Mouse (Mus musculus) spleen, postnatal 14 days (tissue): ENCODE results near the gene Arpp19.

Source experiments
- DNase-seq, 2 experiments: peaks; one replicate each; pipeline ENCODE4 v3.0.0; 2021 to 2022; ENCODE audit warnings: low spot score in 2 of 2

The Arpp19 gene

DNA sequence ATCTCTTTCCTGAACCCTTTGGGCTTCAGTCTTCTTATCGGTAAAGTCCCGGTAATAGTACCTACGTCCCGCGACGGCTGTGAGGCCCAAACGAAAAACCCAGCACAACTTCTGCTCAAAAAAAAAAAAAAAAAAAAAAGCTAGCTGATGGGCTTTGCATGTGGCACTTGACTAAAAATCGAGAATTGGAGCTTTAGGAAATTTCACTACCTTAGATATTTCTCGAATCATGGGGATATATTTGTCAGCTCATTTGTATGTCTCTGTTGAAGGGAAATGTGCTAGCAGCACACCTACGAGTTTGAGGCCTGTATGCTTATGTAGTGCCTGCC is 909 bp downstream of the Arpp19 start:
- DNase-seq, result no peak

DNA sequence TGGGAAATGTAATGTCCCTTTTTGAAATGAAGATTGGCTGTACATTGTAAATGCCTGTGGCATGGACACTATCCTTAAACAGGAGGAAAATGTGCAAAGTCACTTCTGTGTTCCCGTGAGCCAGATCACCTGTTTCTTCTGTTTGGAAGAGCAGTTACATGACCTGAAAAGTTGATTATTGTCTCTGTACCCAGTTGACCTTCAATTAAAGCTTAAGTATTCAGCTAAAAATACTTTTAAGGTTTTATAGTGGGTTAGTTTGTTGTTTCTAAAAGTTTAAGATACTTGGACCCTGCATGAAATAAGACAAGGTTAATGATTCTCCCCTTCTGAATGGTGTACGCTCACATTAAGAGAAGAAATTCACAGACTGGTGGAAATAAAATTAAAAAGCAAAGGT is 3.2 kb downstream of the Arpp19 start:
- no peak for DNase-seq

GRCm38 (mm10) chr9:75041840-75042525 is 4.6 kb downstream of the Arpp19 start:
- no peak for DNase-seq

DNA sequence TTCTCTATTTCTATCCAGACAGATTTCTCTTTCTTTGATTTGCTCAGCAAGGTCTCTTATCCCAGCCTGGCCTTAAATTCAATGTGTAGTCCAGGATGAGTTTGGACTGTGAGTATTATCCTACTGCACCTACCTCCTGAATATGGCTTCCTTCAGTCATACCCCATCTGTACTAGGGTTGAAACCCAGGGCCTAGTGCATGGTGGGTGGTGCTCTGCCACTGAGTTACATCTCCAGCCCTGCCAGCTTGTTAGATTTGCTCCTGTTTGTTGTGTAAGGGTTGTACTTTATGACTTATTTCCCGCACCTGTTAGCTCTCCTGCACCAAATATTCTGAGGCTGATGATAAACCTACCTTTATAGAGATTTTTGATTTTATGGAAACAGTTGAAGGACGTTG is 5.8 kb downstream of the Arpp19 start:
- DNase-seq, result no peak

DNA sequence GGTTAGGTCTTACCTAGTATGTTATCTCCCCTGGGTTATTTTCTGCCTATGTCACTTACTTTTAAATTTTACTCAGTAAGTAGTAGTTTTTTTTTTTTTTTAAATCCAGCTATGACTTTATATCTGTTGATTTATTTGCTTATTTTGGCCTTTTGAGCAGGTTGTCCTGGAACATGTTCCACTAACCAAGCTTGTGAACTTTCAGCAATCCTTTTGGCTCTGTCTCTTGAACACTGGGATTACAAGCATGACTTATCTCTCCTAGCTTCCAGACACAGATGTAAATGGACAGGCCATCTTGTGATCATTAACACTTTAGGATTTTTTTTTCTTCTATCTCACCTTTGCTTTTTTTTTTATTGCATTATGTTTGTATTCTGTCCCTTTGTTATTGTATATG is 9.7 kb downstream of the Arpp19 start:
- no peak for DNase-seq

- DNase-seq, result no peak
Observed at GRCm38 (mm10) chr9:75049100-75049499, 11.7 kb downstream of the Arpp19 start.

DNA sequence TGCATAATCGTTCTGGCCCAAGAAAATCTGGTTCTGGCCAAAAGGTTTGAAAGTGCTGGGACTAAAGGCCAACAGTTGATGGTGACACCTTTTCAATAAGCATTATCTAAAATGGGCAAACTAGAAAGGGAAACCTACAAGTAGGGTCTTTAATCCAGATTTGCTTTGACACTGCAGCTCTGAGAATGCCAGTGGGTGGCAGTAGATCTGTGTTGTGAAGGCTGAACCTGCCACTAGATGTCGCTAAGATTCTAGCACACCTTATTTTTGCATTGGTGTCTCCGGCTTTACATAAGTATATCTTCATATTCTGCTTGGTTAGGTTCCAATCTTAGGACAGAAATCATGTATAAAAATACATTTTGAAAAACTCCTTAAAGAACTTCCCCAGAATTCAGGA is 12.6 kb downstream of the Arpp19 start:
- DNase-seq, result peak; percentile 12 to 52

- no peak for DNase-seq
Observed at GRCm38 (mm10) chr9:75051841-75052240, 14.4 kb downstream of the Arpp19 start.

- DNase-seq, result no peak
Observed at GRCm38 (mm10) chr9:75055046-75055445, 17.6 kb downstream of the Arpp19 start.

- DNase-seq, result no peak
Observed at GRCm38 (mm10) chr9:75064678-75065331, 27.4 kb downstream of the Arpp19 start.

DNA sequence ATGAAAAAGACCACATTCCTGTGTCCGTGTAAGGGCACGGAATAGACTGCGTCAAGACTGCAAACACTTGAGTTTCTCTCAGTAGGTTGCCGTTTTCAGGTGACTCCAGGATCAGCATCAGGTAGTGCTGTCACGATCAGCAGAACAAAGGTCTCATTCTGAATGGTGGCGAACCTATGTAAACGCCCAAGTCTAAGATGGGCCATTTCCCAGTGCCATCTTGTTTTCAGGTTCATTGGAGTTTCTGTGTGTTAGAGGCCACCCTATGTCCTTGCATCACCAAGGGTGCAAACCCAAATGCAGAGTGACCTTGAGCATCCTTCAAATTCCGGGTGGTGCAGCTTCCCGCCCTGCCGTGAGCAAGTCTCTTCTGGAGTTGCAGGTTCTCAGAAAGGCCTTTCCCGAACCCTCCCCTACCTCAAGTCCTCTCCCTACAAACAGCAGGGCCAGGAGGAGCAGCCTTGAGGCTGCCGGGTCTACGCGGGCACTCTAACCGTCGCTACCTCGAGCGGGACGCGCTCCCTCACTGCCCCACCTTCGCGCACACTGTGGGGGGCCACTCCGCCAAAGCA is 33.1 kb downstream of the Arpp19 start, which contains the start of gene Myo5a:
Gene Myo5a, plus strand, starts transcription at position 559 of the 572 bp plus-strand sequence.
- no peak for DNase-seq

- DNase-seq, result peak; percentile 56 to 63
Observed at GRCm38 (mm10) chr9:75071029-75071705, 33.8 kb downstream of the Arpp19 start.

DNA sequence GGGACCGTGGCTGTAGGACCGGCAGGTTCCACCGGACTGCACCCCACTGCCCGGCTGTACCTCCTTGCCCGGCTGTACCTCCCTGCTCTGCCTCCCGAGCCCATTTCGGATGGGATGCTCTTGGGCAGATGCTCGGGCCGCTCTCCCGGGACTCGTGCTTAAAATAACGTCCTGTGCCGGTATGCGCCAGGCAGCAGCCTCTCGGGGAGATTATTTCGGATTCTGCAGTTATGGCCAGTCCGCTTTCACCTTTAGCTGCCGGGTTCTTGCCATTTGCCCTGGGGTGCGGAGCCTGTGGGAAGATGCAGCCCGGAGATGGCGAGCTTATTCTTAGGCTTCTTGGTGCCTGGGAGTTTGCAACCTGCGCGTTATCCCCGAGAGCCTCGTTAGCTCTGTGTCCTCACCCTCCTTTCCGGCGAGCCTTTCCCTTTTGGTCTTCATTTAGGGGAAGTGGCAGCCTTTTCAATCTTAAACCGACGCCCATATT is 34.3 kb downstream of the Arpp19 start:
- peak in 1 of 2 experiments; percentile 15 for DNase-seq

GRCm38 (mm10) chr9:75072361-75072760 is 34.9 kb downstream of the Arpp19 start:
- DNase-seq, result no peak

DNA sequence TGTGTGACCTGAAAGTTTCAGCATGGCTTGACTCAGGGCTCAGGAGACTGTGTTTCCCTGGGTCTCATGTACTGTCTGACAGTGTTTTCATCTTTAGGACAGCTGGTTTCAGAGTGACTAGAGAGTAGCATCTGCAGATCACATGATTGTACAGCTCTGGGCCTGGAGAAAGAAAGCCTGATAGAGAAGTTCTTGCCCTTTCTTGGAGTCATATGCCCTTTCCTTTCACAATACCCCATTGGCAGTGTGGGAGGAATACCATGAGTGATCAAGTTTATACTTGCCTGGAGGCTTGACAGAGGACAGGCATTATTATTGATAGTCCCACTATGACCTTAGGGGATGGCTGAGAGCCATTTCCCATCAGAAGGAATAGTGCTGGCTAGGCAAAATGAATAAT is 39.8 kb downstream of the Arpp19 start:
- DNase-seq, result no peak

GRCm38 (mm10) chr9:75085242-75085824 is 47.9 kb downstream of the Arpp19 start:
- no peak for DNase-seq

GRCm38 (mm10) chr9:75087823-75088222 is 50.4 kb downstream of the Arpp19 start:
- no peak for DNase-seq

DNA sequence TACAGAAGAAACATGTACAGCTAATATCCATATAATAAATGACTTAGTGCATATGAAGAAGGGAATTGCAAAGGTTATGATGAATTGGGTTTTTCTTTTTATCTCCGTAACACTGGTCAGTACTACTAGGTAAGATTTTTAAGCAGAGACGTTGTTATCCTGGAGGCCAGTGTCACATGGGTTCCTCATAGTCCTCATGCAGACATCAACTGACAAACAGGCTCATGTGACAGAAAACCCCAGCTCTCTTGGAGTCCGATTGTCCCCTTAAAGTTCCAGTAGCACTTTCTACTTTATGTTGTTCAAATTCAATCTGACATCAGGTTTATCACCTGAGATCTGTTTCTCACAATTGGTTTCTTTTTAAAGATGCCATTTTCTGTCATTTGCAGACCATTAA is 51.9 kb downstream of the Arpp19 start:
- no peak for DNase-seq

GRCm38 (mm10) chr9:75092134-75092533 is 54.7 kb downstream of the Arpp19 start:
- no peak for DNase-seq

DNA sequence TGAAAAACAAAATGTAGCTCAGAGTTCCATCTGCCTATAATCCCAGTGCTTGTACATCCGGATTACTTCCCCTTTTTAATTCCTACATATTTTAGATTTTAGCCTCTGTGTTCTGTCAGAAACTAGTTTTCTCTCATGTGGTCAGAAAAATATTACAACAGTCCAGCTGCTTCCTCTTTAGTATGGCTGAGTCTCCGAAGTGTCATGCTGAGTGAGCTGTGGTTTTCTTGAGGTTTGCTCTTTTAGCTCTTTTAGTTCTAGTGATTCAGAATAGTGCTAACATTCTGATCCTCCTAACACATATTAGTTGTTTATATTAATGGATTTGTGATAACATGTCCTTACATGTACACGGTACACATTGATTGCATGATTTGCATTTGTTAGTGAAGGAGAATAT is 57.3 kb downstream of the Arpp19 start:
- DNase-seq, result no peak

DNA sequence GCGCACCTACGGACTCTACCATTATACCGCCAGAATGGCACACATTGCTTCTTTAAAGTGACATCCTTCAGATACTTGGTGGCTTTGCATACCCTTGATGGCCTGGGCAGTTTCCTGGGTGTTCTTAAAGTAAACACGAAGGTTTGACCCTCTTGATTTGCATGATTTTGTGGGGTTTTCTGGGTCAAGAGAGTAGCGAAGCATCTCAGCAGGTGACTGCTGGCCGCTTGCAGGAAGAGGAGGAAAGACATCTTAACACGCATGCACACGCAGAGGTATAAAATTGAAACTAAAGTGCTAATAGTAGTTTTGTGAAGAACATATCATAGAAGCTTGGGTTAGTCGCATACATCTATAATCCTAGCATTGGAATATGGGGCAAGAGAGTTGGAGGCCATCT is 61.5 kb downstream of the Arpp19 start:
- no peak for DNase-seq

DNA sequence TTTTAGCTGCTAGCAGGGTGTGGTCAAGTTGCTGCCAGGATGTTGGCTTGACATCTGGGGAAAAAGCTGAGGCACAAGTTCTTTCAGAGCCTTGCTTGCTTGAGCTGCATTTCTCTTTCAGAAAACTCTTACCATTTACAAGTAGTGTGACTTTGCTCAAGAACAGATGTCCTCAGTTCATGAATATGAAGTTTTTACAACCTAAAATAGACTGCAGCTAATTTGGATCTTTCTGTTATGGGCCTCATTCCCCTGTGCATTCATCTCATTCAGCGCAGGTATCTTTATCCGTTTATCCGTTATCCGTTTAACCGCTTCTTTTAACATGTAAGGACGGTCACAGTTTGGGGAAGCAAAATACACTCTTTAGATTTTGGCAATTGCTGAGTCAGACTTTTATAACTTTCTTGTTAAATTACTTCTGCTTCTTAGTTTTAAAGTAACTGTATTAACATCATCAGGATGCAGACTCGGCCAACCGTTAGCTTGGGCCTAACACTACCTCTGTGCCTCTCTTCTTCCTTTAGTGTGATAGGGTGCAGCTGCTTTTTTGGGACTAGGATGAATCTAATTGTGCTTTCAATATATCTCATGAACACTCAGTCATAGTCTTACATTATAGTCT is 62.9 kb downstream of the Arpp19 start:
- no peak for DNase-seq
